Mouse (Mus musculus) heart, postnatal 10 days (tissue): ENCODE results near the gene Nos2. TPM values are rescaled to one million over a fixed set of nuclear protein-coding genes. Genes with fewer than 3 reads are reported as not detected.

Experiments
- DNase-seq, 2 experiments: peaks; one replicate each; pipeline ENCODE4 v3.0.0; 2021
- intact Hi-C: fragments of 180-260 bp; cut with DNase I; formaldehyde crosslinking; loops from one replicate; pipeline ENCODE4 v1.15.1; 2025
- total RNA-seq, 2 experiments: library from RNA; stranded (reverse); gene quantifications; 2 replicates each; pipeline ENCODE4 v1.2.3; 2021

Nos2 gene
- 10 to 100 TPM in 1 of 2 experiments, 1 to 10 TPM in 1; 7.3 to 11.1 TPM for total RNA-seq

DNA sequence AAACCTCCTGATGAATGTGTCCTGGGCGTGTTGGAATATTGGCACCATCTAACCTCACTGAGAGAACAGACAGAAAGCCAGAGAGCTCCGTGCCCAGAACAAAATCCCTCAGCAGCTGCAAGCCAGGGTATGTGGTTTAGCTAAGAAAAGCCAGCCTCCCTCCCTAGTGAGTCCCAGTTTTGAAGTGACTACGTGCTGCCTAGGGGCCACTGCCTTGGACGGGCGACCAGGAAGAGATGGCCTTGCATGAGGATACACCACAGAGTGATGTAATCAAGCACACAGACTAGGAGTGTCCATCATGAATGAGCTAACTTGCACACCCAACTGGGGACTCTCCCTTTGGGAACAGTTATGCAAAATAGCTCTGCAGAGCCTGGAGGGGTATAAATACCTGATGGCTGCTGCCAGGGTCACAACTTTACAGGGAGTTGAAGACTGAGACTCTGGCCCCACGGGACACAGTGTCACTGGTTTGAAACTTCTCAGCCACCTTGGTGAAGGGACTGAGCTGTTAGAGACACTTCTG lies at the start of gene Nos2:
Nos2 (plus strand) TSS at position 377 of the 529 bp plus-strand sequence.
- no peak for DNase-seq
- intact Hi-C loops: no loop called here

DNA sequence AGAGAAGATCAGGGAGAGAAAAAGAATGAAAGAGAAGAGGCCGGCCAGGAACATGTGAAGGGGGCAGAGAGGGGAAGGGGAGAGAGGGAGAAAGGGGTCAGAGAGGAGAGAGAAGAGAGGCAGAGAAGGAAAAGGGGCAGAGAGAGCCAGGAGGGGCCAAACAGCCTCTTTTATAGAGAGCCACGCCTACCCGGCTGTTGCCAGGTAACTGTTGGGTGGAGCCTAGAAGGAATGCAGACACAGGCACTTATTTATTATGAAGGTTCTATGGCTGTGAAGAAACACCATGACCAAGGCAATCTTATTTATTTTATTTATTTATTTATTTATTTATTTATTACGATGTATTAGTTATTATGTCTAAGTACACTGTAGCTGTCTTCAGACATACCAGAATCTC lies 49.7 kb upstream of the Nos2 start:
- intact Hi-C loops: no loop called here

DNA sequence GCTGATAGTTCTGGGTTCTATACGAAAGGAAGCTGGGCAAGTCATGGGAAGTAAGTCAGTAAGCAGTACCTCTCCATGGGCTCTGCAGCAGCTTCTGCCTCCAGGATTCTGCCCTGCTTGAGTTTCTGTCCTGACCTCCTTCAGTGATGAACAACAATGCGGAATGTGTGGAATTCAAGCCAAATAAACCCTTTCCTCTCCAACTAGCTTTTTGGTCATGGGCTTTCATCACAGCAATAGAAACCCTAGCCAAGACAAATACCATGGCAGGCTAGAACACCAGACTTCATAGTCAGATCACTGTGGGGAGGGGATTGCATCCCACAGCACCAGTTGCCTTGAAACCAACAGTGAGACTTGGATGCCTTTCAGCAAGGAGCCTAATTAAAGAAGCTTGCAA lies 47.8 kb upstream of the Nos2 start:
- intact Hi-C loops: no loop called here

More for the DNA sequence above, 49.7 kb upstream of the Nos2 start:
- DNase-seq: no peak

DNA sequence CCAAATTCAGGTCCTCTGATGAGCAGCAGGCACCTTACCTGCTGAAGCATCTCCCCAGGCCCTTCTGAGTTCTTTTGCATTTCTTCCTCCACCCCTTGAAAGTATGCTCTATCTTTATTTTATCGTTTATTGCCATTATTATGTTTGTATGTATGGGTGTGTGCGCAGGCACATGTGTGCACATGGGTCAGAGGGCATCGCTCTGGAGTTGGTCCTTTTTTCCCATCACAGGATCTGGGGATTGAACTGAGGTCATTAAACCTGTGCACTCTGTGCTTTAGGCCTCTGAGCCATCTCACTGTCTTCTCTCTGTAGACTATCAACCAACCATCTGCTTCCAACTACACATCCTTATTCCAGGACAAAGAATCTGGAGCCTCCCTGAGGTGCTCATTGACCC lies 40.9 kb upstream of the Nos2 start:
- intact Hi-C loops: no loop called here
- no peak for DNase-seq

More for the DNA sequence above, 47.8 kb upstream of the Nos2 start:
- no peak for DNase-seq

DNA sequence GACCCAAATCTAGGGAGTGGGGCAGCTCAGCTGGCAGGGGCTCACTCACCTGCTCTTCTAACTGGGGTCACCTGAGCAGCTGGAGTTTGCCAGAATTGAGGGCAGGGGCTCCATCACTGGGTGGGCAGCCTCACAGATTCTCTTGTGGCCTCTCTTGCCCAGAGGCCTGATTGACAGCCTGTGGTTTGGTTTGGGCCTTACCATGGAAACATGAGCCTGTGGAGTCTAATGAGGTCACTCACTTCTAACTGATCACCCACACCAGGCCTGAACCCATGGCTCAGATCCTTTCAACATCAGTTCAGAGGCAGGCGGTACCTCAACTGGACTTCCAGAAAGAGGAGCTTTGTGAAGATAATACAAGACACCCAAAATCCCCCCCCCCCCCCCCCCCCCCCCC lies 33.9 kb upstream of the Nos2 start:
- intact Hi-C loops: no loop called here
- peak in 1 of 2 experiments; percentile 6 for DNase-seq

DNA sequence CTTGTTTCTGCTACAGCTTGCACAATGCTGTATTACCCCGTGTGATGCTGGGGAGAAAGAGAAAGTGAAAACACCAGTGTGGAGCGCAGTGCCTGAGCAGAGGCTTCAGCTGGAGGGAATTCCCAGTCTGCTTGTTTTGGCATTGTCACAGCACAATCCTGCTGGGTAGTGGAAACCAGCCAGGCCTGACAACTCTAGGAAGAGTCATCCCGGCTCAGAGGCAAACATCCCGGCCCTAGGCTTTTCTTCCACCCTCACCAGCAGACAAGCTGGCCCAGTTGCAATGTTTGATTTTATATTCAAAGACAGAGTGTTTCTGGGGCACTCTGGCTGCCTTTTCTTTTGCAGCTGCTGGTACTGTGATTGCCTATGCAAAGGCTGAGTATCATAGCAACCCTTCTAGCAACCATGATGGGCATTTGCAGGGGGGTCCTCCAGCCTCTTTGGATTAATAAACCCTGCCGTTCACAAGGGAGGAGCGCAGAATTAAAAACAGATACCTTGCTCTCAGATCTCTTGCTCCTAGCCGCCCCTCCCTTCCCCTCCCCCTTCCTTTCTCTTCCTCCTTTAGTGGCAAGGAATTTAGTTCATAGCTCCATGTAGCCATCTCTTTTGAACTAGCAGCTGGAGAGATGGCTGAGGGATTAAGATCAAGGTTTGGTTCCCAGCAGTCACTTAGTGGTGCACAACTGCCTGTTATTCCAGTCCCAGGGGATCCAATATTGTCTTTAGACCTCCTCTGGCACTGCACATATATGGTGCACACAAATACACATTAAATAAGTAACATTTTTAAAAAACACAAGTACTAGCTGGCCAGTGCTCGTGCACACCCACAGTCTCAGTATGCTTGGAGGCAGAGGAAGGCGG lies 33.2 kb upstream of the Nos2 start:
- intact Hi-C loops: no loop called here
- peak; percentile 88 to 89 for DNase-seq

DNA sequence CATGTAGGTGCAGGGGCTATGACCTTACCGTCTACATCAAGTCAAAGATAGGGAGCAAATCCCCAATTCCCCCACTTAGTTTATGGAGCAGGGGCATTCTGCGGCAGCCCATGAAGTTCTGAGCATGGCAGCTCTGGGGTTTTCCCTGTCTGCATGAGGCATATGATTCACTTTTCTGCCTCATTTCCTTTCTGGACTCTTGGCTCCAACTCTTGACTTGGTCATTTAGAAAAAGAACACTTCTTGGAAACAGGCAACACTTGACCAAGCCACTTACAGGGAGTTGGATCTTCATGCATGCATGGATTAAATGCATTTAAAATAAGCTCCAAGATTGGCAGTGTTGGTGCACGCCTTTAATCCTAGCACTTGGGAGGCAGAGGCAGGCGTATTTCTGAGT lies 31.4 kb upstream of the Nos2 start:
- no peak for DNase-seq
- intact Hi-C loops: no loop called here

DNA sequence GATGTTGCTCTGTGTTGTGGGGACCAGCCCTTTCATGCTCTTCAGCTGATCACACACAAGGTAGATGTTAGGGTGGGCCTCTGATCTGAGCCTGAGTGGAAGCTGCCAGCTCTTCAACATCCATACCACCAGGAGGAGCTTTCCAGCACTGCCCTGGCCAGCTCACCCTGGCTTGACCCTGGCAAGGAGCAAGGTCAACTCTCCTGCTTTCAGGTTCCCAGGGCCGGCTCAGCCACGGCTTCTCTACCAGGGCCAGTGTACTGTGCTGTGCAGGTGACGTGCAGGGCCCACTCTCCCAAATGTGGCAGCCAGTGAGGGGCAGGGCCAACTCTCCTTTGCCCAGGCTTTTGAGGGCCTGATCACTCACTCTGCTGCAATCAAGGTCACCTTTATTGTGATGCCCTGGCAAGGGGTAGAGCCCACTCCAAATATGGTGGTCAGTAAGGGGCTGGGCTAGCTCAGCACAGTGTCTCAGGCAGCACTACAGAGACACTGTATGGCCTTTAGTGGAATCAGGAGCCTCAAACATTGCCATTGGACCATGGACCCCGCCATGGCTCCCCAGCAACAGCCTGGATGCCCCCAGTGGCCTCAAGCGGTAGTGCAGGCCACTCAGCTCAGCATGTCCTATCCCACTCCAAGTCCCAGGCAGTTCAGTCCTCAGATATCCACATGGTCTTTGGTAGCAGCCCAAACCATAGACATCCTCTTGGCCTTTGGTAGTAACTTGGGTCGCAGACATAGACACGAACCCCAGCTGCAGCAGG lies 24.0 kb upstream of the Nos2 start:
- intact Hi-C loops: no loop called here
- peak; percentile 10 to 44 for DNase-seq

DNA sequence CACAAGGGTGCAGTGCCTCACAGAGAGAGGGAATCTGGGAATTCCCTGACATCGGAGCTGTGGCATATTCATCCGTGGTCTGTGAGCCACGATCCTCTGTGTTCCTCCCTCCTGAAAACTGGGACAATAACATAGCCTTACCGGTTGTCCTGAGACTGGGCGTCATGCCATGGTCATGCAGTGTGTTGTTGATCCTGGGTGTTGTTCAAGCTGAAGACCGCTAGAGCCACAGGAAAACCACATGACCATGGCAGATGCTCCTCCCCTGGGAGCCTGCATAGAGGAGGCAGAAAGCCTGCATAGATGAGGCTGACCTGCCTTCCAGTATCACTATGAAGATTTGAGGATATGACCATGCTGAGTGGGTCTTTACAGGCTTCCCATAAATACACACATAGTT lies 5.1 kb upstream of the Nos2 start:
- intact Hi-C loops: no loop called here
- no peak for DNase-seq

DNA sequence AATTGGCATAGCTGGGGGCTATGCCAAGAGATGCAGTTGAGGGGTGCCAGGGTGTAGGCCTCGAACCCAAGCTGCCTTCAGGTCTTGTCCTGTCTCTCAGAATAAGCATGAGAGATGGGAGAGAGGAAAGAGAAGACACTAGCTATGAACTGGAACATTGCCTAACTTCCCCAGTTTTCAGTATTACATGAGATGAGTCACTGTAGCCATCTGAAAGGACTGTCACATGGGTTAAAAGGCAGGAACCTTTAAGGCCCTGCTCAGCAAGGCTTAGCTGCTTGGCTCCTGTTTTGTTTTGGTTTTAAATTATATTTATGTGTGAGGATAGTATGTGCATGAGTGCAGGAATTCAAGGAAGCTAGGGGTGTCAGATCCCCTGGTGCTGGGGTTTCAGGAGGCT lies 4.2 kb upstream of the Nos2 start:
- intact Hi-C loops: no loop called here
- DNase-seq: no peak

DNA sequence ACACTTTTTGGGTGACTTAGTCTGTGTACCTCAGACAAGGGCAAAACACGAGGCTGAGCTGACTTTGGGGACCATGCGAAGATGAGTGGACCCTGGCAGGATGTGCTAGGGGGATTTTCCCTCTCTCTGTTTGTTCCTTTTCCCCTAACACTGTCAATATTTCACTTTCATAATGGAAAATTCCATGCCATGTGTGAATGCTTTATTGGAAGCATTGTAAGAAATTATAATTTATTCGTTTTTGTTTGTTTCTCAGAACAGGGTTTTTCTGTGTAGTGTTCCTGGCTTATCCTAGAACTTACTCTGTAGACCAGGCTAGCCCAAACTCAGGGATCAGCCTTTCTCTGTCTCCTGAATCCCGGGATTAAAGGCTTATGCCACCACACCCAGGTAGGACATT lies 842 bp upstream of the Nos2 start:
- intact Hi-C loops: no loop called here
- DNase-seq: no peak

DNA sequence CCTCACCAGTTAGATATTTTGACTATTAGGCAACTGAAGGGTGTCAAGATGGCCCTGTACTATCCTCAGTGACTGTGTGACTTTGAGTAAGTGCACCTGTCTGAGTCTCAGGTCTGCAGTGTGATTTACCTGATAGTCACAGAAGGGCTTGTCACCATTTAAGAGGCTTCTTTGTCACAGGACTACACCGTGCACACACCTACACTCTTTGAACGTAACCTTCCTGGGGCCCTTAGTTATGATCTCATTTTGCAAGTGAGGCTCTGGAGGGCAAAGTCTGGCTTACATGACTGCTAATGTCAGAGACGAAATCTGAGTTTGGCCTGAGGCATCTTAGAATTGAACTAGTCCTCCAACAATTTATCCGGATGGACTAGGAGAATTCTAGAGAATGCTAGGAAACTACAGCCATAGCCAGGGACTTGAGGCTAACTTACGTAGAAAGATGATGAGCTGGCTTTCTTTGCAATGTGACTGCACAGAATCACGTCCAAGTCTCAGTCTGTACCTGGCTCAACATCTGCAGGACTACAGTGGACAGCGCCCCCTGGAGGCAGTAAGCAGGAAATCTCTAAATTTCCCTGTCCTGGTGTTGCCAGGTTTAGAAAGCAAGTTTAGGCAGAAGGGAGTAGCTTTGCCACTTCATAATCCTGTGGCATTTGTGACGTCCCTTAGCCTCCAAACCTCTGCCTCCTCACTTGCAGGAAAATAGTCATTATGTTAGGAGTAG lies 2.3 kb downstream of the Nos2 start:
- intact Hi-C loops: loop anchor here (1.0 kb wide), 1 partner anchor 67 kb away; no protein-coding TSS in a partner anchor
- DNase-seq: peak; percentile 54 to 62

DNA sequence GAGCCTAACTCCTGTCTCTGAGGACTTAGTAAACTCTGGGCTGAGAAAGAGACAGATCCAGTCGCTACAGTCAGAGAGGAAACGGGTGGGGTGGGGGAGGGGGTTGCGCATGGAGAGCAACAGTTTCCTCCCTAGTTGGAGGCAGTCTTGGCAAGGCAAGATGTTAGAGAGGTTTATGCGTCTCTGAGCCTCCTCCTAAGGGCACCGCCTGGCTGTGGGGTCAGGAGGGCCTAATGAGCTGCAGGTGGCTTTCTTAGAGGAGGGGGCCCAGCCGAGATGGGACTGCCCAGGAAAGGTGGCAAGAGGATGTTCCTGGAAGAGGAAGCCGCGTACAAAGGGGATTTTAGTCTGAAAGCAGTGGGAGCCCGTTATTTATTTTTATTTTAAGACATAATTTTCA lies 3.5 kb downstream of the Nos2 start:
- DNase-seq: peak in 1 of 2 experiments; percentile 15
- intact Hi-C loops: no loop called here

DNA sequence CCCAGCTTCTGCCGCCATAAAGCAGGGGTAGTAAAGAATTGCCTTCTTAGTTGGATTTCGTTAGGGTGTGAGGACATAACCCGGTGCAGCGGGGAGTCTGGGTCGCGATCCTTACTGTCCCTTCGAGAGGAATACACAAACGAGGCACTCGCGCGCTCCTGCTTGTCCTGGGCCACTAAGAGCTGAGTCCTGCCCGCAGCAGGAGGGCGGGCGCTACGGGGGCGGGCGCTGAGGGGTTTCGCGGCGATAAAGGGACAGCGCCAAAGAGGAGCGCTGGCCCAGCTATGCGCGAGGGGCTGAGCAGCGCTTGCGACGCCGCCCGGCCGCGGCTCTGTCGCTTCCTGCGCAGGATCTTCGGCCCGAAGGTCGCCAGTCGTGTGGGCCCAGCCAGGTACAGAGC lies 4.3 kb downstream of the Nos2 start:
- intact Hi-C loops: no loop called here

DNA sequence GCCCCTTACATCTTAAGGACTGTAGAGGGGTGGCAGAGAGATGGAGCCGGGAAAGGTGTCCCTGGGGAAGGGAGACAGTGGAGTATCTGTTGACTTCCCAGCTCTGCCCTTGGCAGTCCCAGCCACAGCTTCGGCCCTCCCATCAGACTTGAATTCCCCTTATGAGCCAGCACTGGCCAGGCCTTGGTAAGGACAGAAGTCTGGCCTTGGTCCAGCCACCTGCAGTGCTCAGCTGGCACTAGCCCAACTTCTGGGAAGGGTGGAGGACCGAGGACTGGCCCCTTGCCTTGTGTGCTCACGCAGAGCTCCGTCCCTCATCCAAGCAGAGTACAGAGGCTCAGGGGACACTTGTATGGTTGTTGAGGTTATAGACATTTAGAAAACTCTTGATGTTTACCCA lies 8.8 kb downstream of the Nos2 start:
- intact Hi-C loops: no loop called here
- DNase-seq: peak; percentile 79 to 87

More for the DNA sequence above, 4.3 kb downstream of the Nos2 start:
- DNase-seq: peak; percentile 53 to 55

DNA sequence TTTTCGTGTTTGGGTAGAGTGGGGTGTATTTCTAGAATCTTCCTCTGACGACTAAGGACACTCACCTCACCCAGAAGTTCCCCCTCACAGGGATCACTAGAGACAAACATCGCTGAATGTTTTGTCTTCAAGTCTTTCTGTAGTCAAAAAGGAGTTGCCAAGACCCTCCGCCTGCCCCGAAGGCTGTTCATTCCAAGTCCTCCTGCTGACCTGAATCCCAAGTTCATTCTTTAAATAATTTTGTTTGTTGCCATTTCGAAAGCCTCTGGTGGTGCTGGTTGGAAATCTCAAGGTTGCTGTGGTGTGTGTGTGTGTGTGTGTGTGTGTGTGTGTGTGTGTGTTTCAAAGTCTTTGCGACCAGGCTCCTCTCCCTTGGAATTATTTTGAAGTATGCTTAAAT lies 13.7 kb downstream of the Nos2 start:
- intact Hi-C loops: no loop called here
- no peak for DNase-seq

DNA sequence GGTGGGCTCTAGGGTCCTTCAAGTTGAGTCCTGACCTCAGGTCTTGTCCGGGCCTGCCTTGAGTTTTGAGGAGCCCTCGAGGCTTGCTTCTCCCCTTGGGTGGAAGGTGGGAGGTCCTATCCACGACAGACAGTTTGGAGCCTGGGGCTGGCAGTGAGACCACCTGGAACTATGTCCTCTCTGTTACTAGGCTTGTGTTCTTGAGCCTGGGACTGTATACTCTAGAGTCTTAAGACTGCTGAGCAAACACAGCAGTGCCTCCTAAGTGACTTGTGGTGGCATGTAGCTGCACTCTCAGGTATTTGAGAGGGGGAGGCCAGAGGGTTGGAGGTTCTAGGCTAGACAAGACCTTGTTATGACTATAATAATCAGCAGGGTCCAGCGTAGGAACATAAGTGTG lies 14.1 kb downstream of the Nos2 start:
- DNase-seq: no peak
- intact Hi-C loops: no loop called here

DNA sequence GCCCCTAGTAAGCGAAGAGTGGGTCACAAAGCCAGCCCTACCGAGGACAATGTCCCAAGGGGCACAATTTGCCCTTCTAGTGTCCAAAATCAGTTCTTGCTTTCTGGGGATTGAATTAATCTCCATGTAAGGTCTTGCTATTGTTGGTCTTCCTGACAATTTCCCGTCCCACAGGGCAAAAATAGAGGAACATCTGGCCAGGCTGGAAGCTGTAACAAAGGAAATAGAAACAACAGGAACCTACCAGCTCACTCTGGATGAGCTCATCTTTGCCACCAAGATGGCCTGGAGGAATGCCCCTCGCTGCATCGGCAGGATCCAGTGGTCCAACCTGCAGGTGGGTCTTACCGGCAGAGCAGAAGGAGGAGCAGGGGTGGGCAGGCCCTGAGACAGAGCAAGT lies 14.6 kb downstream of the Nos2 start:
- peak in 1 of 2 experiments; percentile 24 for DNase-seq
- intact Hi-C loops: no loop called here

DNA sequence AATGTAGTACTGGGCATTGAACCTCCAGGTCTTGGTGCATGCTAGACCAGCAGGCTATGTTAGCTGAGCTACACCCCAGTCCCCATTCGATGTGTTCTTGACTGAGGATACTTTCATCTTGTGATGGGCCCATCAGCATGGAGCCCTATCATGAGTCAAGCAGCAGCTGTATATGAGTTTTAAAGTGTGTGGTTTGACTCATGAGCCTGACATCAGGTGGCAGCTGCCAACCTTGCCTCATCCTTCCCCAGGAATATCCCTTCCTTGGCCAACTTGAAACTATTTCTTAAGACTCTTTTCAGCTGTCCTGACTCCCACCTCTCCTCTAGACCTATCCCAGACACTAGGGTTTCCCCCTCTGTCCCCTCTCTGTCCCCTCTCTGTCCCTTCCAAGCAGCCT lies 22.5 kb downstream of the Nos2 start:
- intact Hi-C loops: no loop called here
- no peak for DNase-seq

DNA sequence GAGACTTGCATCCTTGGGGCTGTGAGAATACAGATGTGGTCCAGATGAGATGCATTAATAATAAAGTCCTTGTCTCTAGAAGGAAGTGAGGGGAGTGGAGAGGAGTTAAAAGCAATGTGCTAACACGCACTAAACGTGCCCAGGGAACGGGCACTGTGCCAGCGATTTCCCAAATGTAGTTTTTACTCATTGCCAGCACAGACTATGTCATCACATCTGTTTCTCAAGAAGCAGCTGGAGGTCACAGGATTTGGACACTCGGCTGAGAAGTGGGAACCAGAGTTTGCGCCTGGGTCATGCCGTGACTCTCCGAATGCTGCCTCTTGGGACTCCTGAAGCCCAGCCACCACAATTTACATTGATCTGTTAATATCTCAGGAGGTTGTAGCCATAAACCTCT lies 29.8 kb downstream of the Nos2 start:
- intact Hi-C loops: loop anchor here (10.0 kb wide), 1 partner anchor 466 kb away; no protein-coding TSS in a partner anchor
- DNase-seq: no peak

DNA sequence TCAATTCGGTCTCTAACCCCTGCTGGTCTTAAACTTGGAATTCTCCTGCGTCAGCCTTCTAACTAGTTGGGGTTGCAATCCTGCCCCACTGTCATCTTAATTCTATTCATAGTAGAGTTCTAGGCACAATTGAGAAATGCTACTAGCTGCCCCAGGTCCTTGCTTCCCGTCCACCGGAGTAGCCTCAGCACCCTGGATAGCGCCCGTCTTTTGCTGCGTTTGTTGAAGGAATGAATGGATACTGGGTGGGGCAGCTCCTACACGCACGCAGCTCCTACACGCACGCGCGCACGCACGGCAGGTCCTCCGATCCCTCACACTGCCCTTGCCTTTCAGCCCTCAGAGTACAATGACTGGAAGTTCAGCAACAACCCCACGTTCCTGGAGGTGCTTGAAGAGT lies 31.9 kb downstream of the Nos2 start:
- intact Hi-C loops: loop anchor here (10.0 kb wide), 1 partner anchor 468 kb away; no protein-coding TSS in a partner anchor
- DNase-seq: peak; percentile 53 to 75
